Mouse (Mus musculus) CH12.LX (cell line): ENCODE measurements at regions not wholly inside any gene's neighbourhood (a gene's known extent, or its start where the extent isn't known, plus 50 kb on each side); places are given as distances from the start of the nearest gene placed in this dataset.

Experiments
- CTCF ChIP-seq, 2 experiments: IDR thresholded peaks in 1 of 2; conservative IDR thresholded peaks in 1 of 2; 2 replicates each; pipeline ENCODE4 v1.5.1; 2011 to 2012; ENCODE audit warnings: low read depth in 2 of 2, low read length in 2 of 2, improper control_type of control experiment in 1 of 2, inconsistent platforms in 1 of 2, mild to moderate bottlenecking in 1 of 2, moderate library complexity in 1 of 2
- EP300 ChIP-seq: IDR thresholded peaks from 2 replicates; pipeline ENCODE4 v1.6.1; 2011; ENCODE audit warnings: low read length, improper control_type of control experiment
- JUND ChIP-seq: conservative IDR thresholded peaks from 2 replicates; pipeline ENCODE4 v1.6.1; 2011; ENCODE audit warnings: low read depth, low read length, improper control_type of control experiment
- MXI1 ChIP-seq: IDR thresholded peaks from 2 replicates; pipeline ENCODE4 v1.6.1; 2011; ENCODE audit warnings: mild to moderate bottlenecking, low read depth, low read length, improper control_type of control experiment
- PAX5 ChIP-seq: IDR thresholded peaks from 2 replicates; pipeline ENCODE4 v1.6.1; 2012; ENCODE audit warnings: low read length, inconsistent platforms, mixed read lengths
- USF1 ChIP-seq: IDR thresholded peaks from 2 replicates; pipeline ENCODE4 v1.6.1; 2014; ENCODE audit warnings: low read depth, mild to moderate bottlenecking, inconsistent platforms, low read length, improper control_type of control experiment
- ZMIZ1 ChIP-seq: IDR thresholded peaks from 2 replicates; pipeline ENCODE4 v1.6.1; 2012; ENCODE audit warnings: low read depth, mild to moderate bottlenecking, inconsistent platforms, low read length, improper control_type of control experiment

- TF ChIP-seq PAX5 (no peak), JUND (no peak), CTCF (conservative IDR thresholded peaks at IDR 0.05 in 1 of 2, IDR thresholded peaks at IDR 0.05 in 1 of 2; ENCODE audit: low read depth in 2 of 2, low read length in 2 of 2) (no peak), USF1 (no peak), MXI1 (no peak), EP300 (no peak), ZMIZ1 (no peak)
Measured at GRCm38 (mm10) chr13:102173382-102174234, 405.6 kb upstream of the Pik3r1 start.
